Mouse (Mus musculus) forelimb bud, embryonic 11.5 days (tissue): ENCODE data around the gene Vmn2r79.
"Not testable (repeated sequence)": the region's sequence is repeated elsewhere in the genome, so short reads cannot be mapped to it uniquely, and the experiment has no call there.

Experiments used
- DNase-seq: peaks from one replicate; pipeline ENCODE4 v3.0.0-alpha.2; 2012; ENCODE audit warnings: low read depth, low spot score

The Vmn2r79 gene

DNA sequence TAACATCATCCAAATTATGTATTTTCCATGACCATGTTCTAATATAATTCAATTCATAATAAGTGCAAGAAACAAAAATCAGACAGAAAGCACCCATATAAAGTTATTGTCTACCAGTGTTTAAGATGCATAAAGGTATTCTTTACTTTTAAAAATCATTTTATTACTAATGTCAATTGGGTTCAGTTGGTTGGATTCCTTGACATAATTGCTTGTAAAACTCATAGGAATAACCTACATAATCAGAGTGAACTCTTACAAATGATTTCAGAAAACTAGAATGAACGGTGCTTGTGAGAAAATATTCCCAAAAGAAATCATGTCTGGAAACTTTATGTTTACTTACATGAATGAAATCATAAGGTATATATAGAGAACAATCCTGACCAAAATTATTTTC lies at the start of gene Vmn2r79:
Vmn2r79 (plus strand) TSS at position 301 of the 400 bp plus-strand sequence.
- DNase-seq = not testable (repeated sequence)

GRCm38 (mm10) chr7:86994700-86995099 lies 1.2 kb upstream of the Vmn2r79 start:
- no peak for DNase-seq

DNA sequence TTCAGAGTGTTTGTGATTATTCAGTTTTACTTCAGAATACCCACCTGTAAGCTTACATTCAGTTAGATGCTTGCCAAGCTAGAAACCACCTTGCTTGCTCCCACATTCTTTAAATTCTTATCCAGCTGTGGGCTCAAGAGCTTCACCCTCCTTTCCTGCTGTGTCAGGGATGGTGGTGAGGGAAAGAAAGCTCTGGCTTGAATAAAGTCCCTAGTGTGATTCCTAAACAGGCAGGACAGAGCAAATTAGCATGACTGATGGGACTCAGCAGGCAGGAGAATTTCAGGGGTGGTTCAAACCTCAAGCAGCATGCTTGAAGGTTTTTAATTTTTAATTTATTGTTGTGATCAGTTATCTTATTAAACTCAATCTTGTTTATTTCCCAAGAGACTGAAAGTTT lies 30.6 kb downstream of the Vmn2r79 start:
- DNase-seq = not testable (repeated sequence)

GRCm38 (mm10) chr7:87063576-87063975 lies 67.7 kb downstream of the Vmn2r79 start:
- DNase-seq = no peak
